Mouse (Mus musculus) embryonic fibroblast, embryonic 13.5 days (primary cell): ENCODE measurements around the gene Maz.

Source experiments
- CTCF ChIP-seq: IDR thresholded peaks from 2 replicates; pipeline ENCODE4 v1.5.1; 2011; ENCODE audit warnings: mild to moderate bottlenecking, control low read depth, low read length, moderate library complexity, borderline replicate concordance; ENCODE audit not compliant: insufficient read depth
- POLR2A ChIP-seq: IDR thresholded peaks from 2 replicates; pipeline ENCODE4 v1.6.1; 2011; ENCODE audit warnings: low read depth, mild to moderate bottlenecking, control low read depth, low read length, moderate library complexity

- TF ChIP-seq POLR2A: no peak
- no peak for TF ChIP-seq CTCF
Observed at GRCm38 (mm10) chr7:127011051-127011450, 15.8 kb downstream of the Maz start.
